8 mouse cellular contexts compared by ENCODE assay signal in the genomic region with DNA sequence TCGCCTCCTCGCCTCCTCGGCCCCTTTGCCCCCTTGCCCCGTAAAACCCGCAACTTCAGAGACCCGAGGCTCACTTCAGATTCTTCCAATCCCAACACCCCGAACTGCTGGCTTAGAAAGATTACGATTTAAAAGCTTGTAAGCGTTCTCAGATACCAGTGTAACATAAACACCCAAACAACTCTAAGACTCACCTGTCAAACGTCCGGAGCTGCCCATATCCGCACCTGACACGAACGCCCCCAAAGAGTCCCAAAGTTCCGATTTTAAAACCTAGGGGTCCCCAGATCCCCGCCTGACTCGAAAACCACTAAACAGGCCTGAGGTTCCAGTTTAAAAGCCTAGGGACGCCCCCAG. TPM values are rescaled to one million over a fixed set of nuclear protein-coding genes. Genes with fewer than 3 reads are reported as not detected.
DNase-seq lines count a peak whose midpoint lies in the region; ATAC-seq and TF ChIP-seq lines count a peak whose summit lies in the region.

No protein-coding gene starts in this region.

- H3K36me3 ChIP-seq in heart, embryonic 13.5 days = peaks cover 4% of the 10 kb centered on the region
- peaks cover 0 to 20% of the 10 kb centered on the region in 2 experiments for H3K36me3 ChIP-seq in CH12.LX (replicated peaks in 1 of 2; ENCODE audit: control insufficient read depth in 1 of 2, insufficient read depth in 1 of 2, low read length in 1 of 2)
- no peaks in the 10 kb centered on the region; the same call in 1 of the 2 replicates for H3K36me3 ChIP-seq in forebrain, embryonic 13.5 days (ENCODE audit: poor library complexity, severe bottlenecking)
- no peaks in the 10 kb centered on the region for H3K36me3 ChIP-seq in liver, embryonic 13.5 days

- H3K79me2 ChIP-seq in CH12.LX (replicated peaks; ENCODE audit: control insufficient read depth, extremely low read depth, insufficient read depth, poor library complexity, severe bottlenecking) = no peaks in the 10 kb centered on the region

- in situ Hi-C loops in CH12.LX (cut with MboI; ENCODE audit: low pct_ligation_motif_present, low pct_unique_long_range_greater_than_20kb, low sequenced_read_pairs) = no loop called here

- WGBS in heart, embryonic 13.5 days = under 1% methylated on average over 18 of the region's 18 CpGs
- 1% methylated on average over 18 of the region's 18 CpGs for WGBS in forebrain, embryonic 13.5 days
- WGBS in liver, embryonic 13.5 days (ENCODE audit: insufficient replicate concordance) = 2% methylated on average over 18 of the region's 18 CpGs

- no peak overlapping the region for H3K27ac ChIP-seq in heart, embryonic 13.5 days (replicated peaks)
- H3K27ac ChIP-seq in CH12.LX (ENCODE audit: insufficient read depth, low read depth) = no peak overlapping the region
- H3K27ac ChIP-seq in forebrain, embryonic 13.5 days = peak overlapping the region; percentile 69; the same call in 1 of the 2 replicates
- peak overlapping the region; percentile 13; the same call in 1 of the 2 replicates for H3K27ac ChIP-seq in liver, embryonic 13.5 days

- no peak for TF ChIP-seq EP300 in CH12.LX (IDR thresholded peaks at IDR 0.05; ENCODE audit: low read length)

- H3K27me3 ChIP-seq in heart, embryonic 13.5 days (replicated peaks) = no peaks in the 10 kb centered on the region
- H3K27me3 ChIP-seq in CH12.LX (replicated peaks) = no peaks in the 10 kb centered on the region
- no peaks in the 10 kb centered on the region for H3K27me3 ChIP-seq in forebrain, embryonic 13.5 days
- H3K27me3 ChIP-seq in liver, embryonic 13.5 days = no peaks in the 10 kb centered on the region

- peaks cover 47% of the 10 kb centered on the region for H3K4me1 ChIP-seq in heart, embryonic 13.5 days
- peaks cover 0 to 21% of the 10 kb centered on the region in 2 experiments; a peak in 2 of 4 replicates for H3K4me1 ChIP-seq in CH12.LX (ENCODE audit: control insufficient read depth in 1 of 2, insufficient read depth in 2 of 2)
- peaks cover 30% of the 10 kb centered on the region for H3K4me1 ChIP-seq in forebrain, embryonic 13.5 days
- peaks cover 53% of the 10 kb centered on the region for H3K4me1 ChIP-seq in liver, embryonic 13.5 days (replicated peaks)

- H3K9ac ChIP-seq in heart, embryonic 13.5 days = peak overlapping the region; percentile 99
- no peak overlapping the region for H3K9ac ChIP-seq in CH12.LX (ENCODE audit: insufficient read depth, low read depth)
- peak overlapping the region; percentile 97; the same call in 1 of the 2 replicates for H3K9ac ChIP-seq in forebrain, embryonic 13.5 days
- peak overlapping the region; percentile 96 for H3K9ac ChIP-seq in liver, embryonic 13.5 days

- no peaks in the 10 kb centered on the region for H3K9me3 ChIP-seq in heart, embryonic 13.5 days
- H3K9me3 ChIP-seq in CH12.LX (replicated peaks; ENCODE audit: low read length) = no peaks in the 10 kb centered on the region
- H3K9me3 ChIP-seq in forebrain, embryonic 13.5 days (replicated peaks) = no peaks in the 10 kb centered on the region
- H3K9me3 ChIP-seq in liver, embryonic 13.5 days (replicated peaks) = no peaks in the 10 kb centered on the region

- TF ChIP-seq POLR2A in CH12.LX (IDR thresholded peaks at IDR 0.05; ENCODE audit: low read depth, low read length) = no peak

- 0 out of 2 replicates have a peak, but pooled peaks have one; percentile 1 for ATAC-seq in heart, embryonic 13.5 days (ENCODE audit: extremely low read depth, insufficient number of reproducible peaks, low FRiP score, low TSS enrichment)
- ATAC-seq in forebrain, embryonic 13.5 days = no peak
- peak; percentile 5 for ATAC-seq in liver, embryonic 13.5 days (ENCODE audit: low read depth)

- peak overlapping the region; percentile 82 for H3K4me2 ChIP-seq in heart, embryonic 13.5 days
- no peak overlapping the region for H3K4me2 ChIP-seq in CH12.LX (ENCODE audit: insufficient read depth, low read depth, poor library complexity, severe bottlenecking)
- peak overlapping the region; percentile 86 for H3K4me2 ChIP-seq in forebrain, embryonic 13.5 days
- H3K4me2 ChIP-seq in liver, embryonic 13.5 days = peak overlapping the region; percentile 89

- peak overlapping the region; percentile 98 for H3K4me3 ChIP-seq in heart, embryonic 13.5 days
- H3K4me3 ChIP-seq in CH12.LX (replicated peaks in 1 of 3; ENCODE audit: low read depth in 2 of 3, low read length in 2 of 3, poor library complexity in 1 of 3) = peak overlapping the region in 2 of 3 experiments; percentile 30 to 94
- H3K4me3 ChIP-seq in forebrain, embryonic 13.5 days = peak overlapping the region; percentile 93
- H3K4me3 ChIP-seq in liver, embryonic 13.5 days (replicated peaks) = peak overlapping the region; percentile 95

- dilution Hi-C loops in CH12.LX (cut with MboI; ENCODE audit: extremely low pct_ligation_motif_present, extremely low pct_unique_long_range_greater_than_20kb, low sequenced_read_pairs) = no loop called here

- no peak for DNase-seq in heart, adult 11 months
- DNase-seq in CH12.LX (ENCODE audit: extremely low read depth) = no peak
- DNase-seq in liver, embryonic 13.5 days = no peak
- no peak for DNase-seq in retina, postnatal 1 day
- no peak for DNase-seq in layer of hippocampus, adult 8-10 months (ENCODE audit: low spot score in 2 of 2)
- DNase-seq in right cerebral cortex, postnatal 25 days = no peak

- TF ChIP-seq CTCF in CH12.LX (conservative IDR thresholded peaks at IDR 0.05 in 1 of 2, IDR thresholded peaks at IDR 0.05 in 1 of 2; ENCODE audit: low read depth in 2 of 2, low read length in 2 of 2) = no peak

- TF ChIP-seq RAD21 in CH12.LX (IDR thresholded peaks at IDR 0.05; ENCODE audit: low read depth, low read length) = no peak

TF ChIP-seq in CH12.LX, 34 proteins besides CTCF, POLR2A, EP300 and RAD21:
- TF ChIP-seq USF2 (conservative IDR thresholded peaks at IDR 0.05; ENCODE audit: low read depth, low read length) (no peak), MXI1 (IDR thresholded peaks at IDR 0.05; ENCODE audit: low read depth, low read length) (no peak), ZC3H11A (IDR thresholded peaks at IDR 0.05; ENCODE audit: low read depth, low read length) (no peak), TBP (conservative IDR thresholded peaks at IDR 0.05; ENCODE audit: low read depth, low read length) (no peak), GABPA (IDR thresholded peaks at IDR 0.05; ENCODE audit: insufficient replicate concordance, low read depth, low read length) (no peak), USF1 (IDR thresholded peaks at IDR 0.05; ENCODE audit: low read depth, low read length) (no peak), ELF1 (IDR thresholded peaks at IDR 0.05; ENCODE audit: low read depth, low read length) (no peak), ZKSCAN1 (IDR thresholded peaks at IDR 0.05; ENCODE audit: borderline replicate concordance, low read depth, low read length) (no peak)

RNA-seq across cellular contexts. Expression of a gene that starts 0.3 kb away (rescaled TPM):
- polyA plus RNA-seq in heart, embryonic 13.5 days (2015; fragmentation: Nextera tagmentation; extraction: Ambion mirVana) = 47.7 and 52.0 TPM in 2 replicates
- 1.6 and 2.1 TPM in 2 replicates for total RNA-seq in CH12.LX (2012; rRNA removed)
- total RNA-seq in CH12.LX (2014; rRNA removed) = 3.0 and 3.9 TPM in 2 replicates
- polyA plus RNA-seq in CH12.LX (2012; ENCODE audit: insufficient read length, low read depth) = 3.2 and 4.6 TPM in 2 replicates
- polyA plus RNA-seq in forebrain, embryonic 13.5 days (2015; fragmentation: Nextera tagmentation; extraction: Ambion mirVana) = 51.3 and 53.5 TPM in 2 replicates
- 12.8 and 13.2 TPM in 2 replicates for polyA plus RNA-seq in liver, embryonic 13.5 days (2015; fragmentation: Nextera tagmentation; extraction: Ambion mirVana)
- 10 to 100 TPM; 49.8 to 58.2 (median 50.7) TPM for total RNA-seq in layer of hippocampus, adult 8-10 months (2022)

Comparison
In these comparisons a context has a peak if more than half of its experiments do, and no peak if none do; other contexts are left out.
1. H3K27ac ChIP-seq: peak in forebrain, embryonic 13.5 days (single experiment) and liver, embryonic 13.5 days (single experiment); none in heart, embryonic 13.5 days (single experiment) and CH12.LX (single experiment).
2. Peak in every context shown above with its lines, with median percentiles within 50 percentile points of each other: H3K4me3 ChIP-seq.